Mouse (Mus musculus) right cerebral cortex, postnatal 36 days (tissue): ENCODE data around the gene Tom1.

Experiments used
- DNase-seq, 2 experiments: peaks; one replicate each; pipeline ENCODE4 v3.0.0; 2022; ENCODE audit warnings: low spot score in 2 of 2, mixed read lengths in 1 of 2

Tom1 gene

DNA sequence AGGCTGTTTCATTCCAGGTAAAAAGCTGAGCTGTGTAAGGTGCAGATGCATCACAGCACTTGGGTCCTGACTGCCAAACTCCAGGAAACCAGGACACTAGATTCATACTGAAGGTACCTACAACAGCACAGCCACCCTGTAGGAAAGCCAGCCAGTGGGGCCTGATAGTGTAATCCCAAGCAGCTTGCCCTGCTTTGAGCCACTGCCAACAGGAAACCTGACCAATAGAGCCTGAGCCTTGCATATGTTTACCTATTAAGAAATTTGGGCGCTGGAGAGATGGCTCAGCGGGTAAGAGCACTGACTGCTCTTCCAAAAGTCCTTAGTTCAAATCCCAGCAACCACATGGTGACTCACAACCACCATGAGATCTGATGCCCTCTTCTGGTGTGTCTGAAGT, 8.7 kb downstream of the Tom1 start:
- no peak for DNase-seq

DNA sequence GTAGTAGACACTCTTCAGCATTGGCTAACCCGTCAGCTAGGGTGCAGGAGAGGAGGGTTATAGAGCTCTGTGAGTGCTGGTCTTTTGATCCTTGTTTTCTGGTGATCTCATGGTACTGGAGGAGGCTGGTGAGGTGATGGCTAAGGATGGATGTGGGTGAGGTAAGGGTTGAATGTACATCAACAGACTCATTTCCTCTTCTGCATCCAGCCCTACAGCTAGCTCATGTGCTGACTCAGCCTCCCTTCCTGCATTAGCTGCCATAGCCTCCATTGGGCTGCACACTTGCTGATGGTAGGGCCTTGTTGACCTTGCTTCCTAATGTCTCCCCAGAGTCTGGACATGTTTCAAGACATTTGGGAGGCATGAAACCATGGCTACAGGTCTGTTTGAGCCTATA, 9.5 kb downstream of the Tom1 start:
- DNase-seq: no peak

DNA sequence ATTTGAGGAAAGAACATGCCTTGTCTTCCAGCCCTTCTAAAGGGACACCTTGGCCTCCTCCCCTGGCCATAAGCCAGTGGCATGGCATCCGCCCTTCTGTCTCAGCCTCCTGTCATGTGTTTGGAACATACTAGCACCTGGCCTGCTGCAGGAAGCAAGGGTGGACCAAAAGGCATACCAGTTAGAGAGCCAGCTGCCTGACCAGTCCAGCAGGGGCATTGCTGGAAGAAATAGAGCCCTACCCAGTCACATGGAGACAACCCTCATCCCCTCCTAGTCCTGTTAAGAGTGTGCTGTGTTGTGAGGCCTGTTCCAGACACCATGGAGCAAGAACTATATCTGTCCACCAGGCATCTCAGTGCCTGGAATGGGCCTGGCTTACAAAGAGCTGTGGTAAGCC, 12.8 kb downstream of the Tom1 start:
- DNase-seq: no peak

DNA sequence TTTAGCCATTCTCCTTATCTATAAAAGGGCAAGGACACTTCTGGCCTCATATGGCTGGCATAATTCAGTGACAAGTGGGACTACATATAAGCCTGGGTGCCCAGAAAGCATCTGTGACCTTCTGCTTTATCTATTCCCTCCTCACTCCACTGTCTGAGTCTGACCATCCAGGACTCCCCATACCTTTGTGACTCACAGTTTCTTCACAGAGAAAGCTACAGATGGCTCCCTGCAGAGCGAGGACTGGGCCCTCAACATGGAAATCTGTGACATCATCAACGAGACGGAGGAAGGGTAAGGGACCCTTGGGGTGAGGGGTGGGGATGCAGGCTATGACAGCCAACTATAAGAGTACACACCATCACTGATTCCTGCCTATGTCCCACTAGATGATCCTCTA, 14.3 kb downstream of the Tom1 start:
- DNase-seq: no peak

DNA sequence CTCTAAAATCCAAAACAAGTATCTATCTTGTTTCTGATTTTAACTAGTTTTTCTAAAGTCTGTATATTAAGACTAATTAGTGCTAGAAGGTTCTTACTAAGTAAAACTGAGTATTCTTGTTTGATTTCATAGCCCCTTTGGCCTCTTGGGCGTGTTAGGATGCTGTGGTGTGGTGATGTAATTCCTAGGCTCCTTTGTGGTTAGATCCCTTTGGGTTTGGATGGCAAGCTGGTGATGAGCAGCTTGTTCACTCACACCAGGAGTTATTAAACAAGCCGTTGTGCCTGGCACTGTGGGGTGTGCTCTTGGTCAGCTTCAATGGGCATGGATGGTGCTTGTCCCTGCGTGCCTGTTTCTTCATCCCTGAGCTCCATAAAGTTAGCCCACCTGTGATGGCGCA, 19.8 kb downstream of the Tom1 start:
- DNase-seq: no peak

DNA sequence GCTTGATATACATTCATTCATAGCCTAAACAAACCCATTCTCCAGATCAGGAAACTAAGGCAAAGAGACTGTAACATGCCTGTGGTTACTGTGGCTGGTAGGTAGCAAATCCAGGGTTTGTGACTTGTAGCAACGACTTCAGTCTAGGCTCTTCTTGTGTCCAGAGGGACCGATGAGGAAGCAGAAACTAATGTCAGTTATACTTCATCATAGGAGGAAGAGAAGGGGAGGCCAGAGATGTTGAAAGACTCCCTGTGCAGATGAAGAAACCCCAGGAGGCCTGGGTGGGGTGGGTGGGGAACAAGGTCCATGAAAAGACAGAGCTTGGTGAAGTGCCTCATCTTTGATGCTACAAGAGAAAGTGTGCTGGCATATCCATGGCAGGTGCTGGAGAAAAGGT, 22.2 kb downstream of the Tom1 start:
- DNase-seq: no peak

DNA sequence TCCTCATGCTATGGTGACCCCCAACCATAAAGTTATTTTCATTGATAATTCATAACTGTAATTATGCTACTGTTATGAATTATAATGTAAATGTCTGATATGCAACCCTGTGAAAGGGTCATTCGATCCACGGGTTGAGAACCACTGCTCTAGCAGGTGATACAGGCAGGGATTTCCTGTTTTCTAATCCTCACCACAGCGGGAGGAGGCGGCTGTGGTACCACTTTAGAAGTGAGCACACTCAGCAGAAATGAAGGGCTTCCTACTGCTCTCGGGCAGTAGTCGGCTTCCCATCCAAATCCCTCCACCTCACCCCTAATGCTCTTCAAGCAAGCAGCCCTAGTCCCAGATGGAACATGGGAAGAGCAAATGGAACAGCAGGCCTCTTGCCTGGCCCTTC, 26.5 kb downstream of the Tom1 start:
- no peak for DNase-seq

DNA sequence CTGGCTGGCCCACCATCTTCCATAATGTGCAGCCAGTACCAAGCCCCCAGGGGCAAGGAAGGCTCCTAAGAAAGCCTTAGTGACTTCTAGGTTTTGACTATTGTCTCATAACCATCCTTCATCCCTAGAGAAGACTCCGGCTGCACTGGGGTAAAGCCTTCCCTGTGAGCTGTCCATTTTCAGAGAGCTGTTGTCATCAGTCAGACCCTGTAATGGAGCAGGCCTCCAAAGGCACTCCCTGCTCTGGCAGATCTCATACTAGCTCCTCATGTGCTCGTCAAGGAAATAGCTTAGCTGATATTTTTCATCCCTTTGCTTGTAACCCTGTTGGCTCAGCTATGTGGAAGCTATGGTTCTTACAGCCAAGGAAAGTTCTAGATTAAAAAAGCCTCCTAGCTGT, 27.3 kb downstream of the Tom1 start:
- DNase-seq: no peak

DNA sequence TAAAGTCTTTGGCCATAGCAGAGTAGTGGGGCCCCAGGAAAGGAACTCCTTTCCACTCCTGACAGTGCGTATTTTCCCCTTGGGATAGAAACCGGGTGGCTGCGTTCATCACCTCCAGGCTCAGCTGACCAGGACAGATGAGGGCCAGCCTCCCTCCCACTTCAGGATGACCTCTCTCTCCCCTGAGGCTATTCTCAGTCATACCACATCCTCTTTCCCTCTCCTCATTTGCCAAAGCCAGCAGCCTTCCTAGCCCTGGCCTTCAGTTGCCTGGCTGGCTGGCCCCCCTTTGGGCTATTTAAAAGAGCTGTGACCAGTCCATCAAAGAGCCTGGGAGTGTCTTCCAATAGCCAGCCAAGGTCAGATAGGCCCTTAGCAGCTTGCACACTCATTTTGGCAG, 29.8 kb downstream of the Tom1 start:
- no peak for DNase-seq

DNA sequence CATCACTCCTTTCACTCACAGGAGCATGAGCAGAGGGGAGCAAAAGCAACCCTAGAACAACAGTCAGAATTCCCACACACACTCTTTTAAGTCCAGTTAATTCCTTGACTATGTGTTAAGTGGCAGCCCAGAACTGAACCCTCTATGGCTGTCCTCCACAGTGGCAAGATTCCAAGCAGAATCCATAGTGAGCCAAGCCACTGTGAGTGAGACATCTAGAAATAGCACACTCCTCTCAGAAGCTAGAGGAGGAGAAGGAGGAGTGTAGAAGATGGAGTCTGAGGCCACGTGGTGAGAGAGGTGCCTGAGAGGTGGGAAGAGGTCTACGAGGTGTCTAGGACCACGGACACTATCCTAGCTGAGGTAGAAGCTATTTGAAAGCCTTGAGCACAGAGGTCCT, 31.3 kb downstream of the Tom1 start:
- DNase-seq: no peak

DNA sequence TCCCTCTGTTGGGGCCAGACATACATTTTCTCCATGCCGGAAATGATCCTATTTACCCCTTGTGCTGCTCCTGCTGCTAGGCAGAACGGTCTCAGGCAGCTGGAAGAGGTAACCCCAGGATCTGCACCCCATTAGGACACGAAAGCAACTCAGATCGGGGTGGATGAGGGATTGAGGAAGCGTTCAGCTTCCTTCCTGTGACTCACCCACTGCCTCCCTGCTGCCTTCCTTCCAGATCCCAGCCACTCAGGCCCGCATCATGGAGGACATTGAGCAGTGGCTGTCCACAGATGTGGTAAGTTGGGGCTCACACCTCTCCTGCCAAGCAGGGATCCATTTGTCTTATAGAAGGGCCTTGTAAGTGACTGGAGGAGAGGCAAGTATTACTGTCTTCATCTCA, 33.8 kb downstream of the Tom1 start:
- no peak for DNase-seq

DNA sequence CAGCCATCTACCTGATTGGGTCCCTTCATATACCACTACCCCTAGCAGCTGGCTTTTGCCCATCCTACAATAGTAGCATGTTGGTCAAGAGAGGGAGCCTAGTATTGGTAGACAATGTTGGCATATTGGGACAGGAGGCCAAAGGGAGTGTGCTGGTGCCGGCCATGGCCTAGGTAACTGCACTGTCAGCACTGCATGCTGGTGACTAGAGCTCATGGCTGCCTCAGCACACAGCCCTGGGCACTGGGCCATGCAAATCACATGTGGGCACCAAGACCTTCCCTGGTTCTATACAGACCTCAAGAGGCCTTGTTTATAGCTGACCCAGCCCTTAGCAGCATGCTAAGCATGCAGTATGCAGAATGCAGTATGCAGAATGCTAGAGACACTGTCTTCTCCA, 36.8 kb downstream of the Tom1 start:
- DNase-seq: no peak

DNA sequence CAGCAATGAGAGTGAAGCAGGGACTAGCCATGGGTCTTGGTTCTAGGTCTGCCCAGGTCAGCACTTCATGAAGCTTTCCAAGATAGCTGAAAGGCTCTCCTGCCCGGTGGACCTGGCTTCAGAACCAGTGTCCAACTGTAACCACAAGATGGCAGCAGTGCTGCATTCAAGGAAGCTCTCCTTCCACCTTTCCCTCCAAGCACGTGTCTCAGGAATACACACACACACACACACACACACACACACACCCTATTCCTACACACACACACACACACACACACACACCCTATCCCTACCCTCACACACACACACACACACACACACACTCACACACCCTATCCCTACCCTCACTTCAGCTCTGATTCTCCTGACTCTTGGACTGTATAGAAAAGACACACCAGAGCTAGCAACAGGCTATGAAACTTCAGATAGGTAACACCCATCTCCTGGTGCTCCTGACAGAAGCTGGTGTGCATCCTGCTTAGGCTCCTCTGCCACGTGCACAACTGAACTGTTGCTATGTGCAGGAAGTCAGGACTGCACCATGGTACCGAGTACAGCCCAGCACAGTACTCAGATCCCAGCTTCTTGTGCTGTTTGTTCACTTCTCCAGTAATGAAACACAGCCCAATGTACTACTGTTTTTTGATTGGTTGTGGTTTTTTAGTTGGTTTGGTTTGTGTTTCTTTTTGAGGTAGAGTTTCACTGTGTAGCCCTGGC, 38.3 kb downstream of the Tom1 start:
- peak; percentile 52 to 68 for DNase-seq

DNA sequence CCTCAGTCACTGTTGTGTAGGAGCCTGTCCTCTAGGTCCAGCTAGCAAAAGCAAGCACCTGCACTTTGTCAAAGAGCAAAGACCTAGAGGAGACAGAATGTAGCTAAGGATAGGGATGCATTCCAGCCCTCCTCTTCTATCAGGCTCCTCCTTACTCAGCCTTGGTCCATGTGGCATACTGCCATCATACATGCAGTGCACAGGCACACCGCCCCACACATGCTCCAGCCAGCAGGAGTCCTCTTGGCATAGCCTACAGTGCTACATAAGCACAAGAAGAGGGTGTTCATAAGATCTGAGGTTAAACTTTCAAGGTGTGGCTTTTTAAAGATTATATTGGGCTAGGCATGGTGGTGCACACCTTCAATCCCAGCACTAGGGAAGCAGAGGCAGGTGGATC, 41.4 kb downstream of the Tom1 start:
- no peak for DNase-seq

DNA sequence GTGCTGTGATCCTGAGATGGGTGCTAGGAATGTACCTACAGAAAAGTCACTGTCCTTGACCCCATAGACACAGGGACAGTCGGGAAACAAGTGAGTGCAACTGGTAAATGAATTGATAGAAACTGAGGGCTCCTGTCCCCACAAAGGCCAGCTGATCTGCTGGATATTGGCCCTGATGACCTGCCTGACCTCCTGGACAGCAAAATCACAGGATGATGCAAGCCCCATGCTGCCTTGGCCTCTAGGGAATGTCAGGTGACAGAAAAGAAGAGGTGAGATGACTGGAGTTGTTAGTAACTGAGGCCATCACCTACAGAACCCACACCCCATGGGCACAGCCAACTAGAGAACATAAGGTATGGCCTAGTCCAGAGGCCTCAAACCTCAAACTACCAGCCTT, 44.7 kb downstream of the Tom1 start:
- no peak for DNase-seq

DNA sequence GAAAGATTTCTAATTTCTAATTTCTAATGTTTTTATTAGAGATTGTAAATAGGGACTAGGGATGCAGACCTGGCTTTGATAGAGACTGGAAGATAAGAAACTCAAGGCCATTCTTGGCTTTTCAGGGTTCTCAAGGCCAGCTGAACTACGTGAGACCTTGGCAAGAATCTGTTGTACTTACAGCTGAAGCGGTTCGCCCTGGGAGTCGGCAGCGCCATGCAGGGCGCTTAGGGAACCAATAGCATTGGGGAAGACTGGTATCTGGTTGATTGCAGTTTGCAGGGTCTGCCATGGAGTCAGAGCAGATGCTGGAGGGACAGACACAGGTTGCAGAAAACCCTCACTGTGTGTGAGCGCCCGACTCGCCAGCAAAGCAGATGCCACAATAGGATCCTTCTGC, 45.3 kb downstream of the Tom1 start:
- DNase-seq: no peak

DNA sequence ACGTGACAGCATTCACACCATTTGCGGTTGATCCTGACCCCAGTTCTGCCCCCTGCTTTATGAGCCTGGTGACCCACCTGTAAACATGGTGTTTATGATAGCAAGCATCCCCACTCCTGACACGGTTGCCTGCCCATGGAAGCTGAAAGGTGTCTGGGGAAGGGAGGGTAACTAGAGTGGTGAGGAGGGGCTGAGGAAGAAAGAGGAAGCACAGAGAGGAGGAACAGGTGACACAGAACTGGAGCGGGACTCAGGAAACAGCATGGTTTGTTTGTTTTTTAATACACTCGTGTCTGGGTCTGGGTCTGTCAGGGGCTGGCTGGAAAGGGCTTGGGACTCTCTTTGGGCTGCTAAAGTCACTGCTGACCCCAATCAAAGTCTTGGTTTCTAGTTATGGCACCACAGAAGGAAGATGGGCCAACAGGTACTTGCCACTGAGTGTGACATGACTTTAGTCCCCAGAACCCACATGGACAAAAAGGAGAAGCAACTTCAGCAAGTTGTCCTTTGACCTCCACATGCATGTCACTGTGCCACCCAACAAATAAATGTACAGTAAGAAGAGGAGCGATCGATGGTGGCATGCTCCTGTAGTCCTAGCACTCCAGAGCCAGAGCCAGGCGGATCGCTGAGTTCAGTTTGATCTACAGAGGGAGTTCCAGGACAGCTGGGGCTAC, 48.0 kb downstream of the Tom1 start:
- no peak for DNase-seq

DNA sequence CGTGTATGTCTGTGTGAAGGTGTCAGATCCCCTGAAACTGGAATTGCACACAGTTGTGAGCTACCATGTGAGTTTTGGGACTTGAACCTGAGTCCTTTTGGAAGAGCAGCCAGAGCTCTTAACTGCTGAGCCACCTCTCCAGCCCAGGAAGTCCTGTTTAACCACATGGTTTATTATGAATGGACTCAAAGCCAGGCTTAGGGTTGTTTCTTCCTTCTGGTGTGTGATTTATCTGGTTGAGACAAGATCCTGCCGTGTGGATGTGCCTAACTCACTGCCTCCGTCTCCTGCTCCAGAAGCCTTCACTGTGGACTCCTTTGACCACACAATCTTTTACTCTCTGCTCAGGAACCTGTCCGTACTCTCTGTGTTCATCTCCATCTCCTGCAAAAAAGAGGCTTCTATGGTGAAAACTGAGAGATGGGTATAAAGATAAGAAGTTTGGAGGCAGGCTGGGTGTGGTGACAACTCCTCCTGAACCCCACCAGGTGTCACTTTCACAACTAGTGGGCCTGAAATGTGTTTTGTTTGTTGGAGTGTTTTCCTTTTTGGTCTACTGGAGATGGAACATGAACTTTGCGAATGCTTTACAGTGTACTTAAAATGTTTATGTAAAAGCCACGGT, 48.8 kb downstream of the Tom1 start:
- DNase-seq: no peak

DNA sequence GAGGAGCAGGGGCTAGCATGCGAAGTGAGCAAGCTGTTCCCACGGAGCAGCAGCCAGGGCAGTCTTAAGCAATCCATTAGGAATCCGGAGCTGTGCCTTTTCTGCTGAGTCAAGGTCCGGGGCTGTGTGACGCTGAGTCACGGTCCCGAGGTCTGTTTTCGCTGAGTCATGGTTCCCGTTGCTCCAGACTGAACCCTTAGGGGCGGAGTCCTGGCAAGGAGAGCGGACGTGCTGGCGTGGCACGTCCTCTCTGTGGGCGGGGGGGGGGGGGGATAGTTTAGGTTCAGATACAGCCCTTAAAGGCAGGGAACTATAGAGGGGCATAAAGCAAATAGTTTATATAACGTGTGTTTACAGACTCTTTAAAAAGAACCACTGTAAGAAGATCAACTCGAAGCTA, 50.3 kb downstream of the Tom1 start:
- DNase-seq: peak; percentile 75 to 76

DNA sequence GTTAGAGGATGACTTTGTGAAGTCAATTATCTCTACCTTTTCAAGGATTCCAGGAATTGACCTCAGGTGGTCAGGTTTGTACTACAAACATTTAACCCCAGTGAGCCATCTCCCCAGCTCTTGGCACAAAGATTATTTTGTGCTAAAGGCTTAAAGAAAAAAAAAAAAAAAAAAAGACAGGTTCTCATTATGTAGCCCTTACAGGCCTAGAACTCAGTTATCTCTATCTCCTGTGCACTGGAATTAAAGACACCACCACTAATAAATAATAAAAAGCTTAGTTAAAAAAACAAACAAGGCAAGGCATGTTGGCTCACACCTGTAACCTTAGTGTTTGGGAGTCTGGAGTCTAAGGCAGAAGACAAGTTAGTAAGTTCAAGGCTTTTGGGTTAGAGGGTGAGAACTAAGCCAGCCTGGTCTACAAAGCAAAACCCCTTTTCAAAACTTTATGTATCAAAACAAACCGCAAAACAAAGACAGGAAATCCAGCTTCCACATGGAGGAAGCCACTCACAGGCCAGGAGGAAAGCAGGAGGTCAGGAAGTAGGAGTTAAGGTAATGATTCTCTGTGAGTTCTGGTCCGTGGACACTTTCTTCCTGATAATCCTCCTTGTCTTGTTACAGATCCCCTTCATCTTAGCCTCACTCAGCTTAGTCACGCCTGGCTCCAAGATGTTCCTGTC, 51.0 kb downstream of the Tom1 start:
- no peak for DNase-seq

DNA sequence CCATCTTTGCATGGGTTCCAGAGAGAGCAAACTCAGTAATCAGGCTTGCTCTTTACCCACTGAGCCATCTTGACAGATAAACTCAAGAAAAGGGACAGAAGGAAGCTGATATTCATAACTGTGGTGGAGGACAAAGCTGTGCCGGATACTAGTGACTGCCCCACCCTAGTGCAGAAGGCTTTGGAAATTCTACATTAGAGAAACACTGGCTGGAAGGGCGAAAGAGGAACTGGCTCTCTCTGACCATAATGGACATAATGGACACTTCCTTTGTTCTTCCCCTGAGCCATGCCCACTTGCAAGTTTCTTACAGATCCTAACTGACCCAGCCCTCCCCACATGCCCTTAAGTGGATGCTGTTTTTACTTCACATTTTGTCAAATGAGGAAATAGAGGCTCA, 52.5 kb downstream of the Tom1 start:
- DNase-seq: no peak

DNA sequence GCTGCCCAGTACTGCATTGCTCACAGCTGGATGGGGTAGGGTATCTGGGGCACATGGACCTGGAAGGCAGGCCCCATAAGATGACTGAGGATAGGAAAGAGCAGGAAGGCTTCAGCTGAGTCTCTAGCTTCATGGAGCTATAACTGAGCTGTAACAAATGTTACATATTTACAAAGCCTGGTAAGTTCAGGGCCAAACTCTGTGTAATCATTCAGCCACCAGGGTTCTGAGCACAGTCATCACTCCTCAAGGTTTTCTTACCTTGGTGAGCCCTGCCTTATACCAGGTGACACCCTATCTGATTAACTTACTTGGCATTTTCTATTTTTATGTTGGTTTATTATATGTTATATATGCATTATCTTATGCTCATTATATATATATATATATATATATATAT, 53.6 kb downstream of the Tom1 start:
- no peak for DNase-seq
